Mouse (Mus musculus) neural tube, embryonic 14.5 days (tissue): ENCODE data around the gene Rbm28. TPM values are rescaled to one million over a fixed set of nuclear protein-coding genes. Genes with fewer than 3 reads are reported as not detected.
"Not testable (repeated sequence)": the region's sequence is repeated elsewhere in the genome, so short reads cannot be mapped to it uniquely, and the experiment has no call there.

Experiments
- ATAC-seq: fragments of 200-750 bp; cut with Nextera tagmentation; 2 replicates; pipeline ENCODE4 v1.8.0; 2017; ENCODE audit warnings: low read depth, mild to moderate bottlenecking, moderate TSS enrichment, moderate library complexity
- H3K27ac ChIP-seq: fragments of 300-500 bp; sonication (generic); 2 replicates; pipeline ENCODE4 v1.5.1; 2014; ENCODE audit warnings: low read depth, mild to moderate bottlenecking, control low read depth, low read length, moderate library complexity, mixed read lengths
- H3K27me3 ChIP-seq: fragments of 300-500 bp; sonication (generic); 2 replicates; pipeline ENCODE4 v1.6.1; 2014; ENCODE audit warnings: low read length; ENCODE audit not compliant: control insufficient read depth, insufficient read depth
- H3K36me3 ChIP-seq: fragments of 300-500 bp; sonication (generic); 2 replicates; pipeline ENCODE4 v1.6.1; 2014; ENCODE audit warnings: low read length, mixed read lengths; ENCODE audit not compliant: control insufficient read depth, insufficient read depth
- H3K4me1 ChIP-seq: fragments of 300-500 bp; sonication (generic); 2 replicates; pipeline ENCODE4 v1.6.1; 2014; ENCODE audit warnings: low read length; ENCODE audit not compliant: control insufficient read depth, insufficient read depth
- H3K4me2 ChIP-seq: fragments of 300-500 bp; sonication (generic); 2 replicates; pipeline ENCODE4 v1.6.1; 2014; ENCODE audit warnings: mild to moderate bottlenecking, low read depth, low read length, control low read depth
- H3K4me3 ChIP-seq: fragments of 300-500 bp; sonication (generic); 2 replicates; pipeline ENCODE4 v1.5.1; 2014; ENCODE audit warnings: low read depth, low read length, control low read depth, mixed read lengths
- H3K9ac ChIP-seq: fragments of 300-500 bp; sonication (generic); replicated peaks from 2 replicates; pipeline ENCODE4 v1.6.1; 2014; ENCODE audit warnings: low read depth, mild to moderate bottlenecking, control low read depth, low read length, mixed read lengths
- H3K9me3 ChIP-seq: fragments of 300-500 bp; sonication (generic); 2 replicates; pipeline ENCODE4 v1.6.1; 2016; ENCODE audit warnings: low read length; ENCODE audit not compliant: control insufficient read depth
- WGBS: fragments of 180-500 bp; shearing (Covaris S2); extraction: QIAGEN DNeasy Blood & Tissue Kit; methylation state at CpG from one replicate; pipeline ENCODE4 v1.1.7; 2014; 5-methylcytosine and 5-hydroxymethylcytosine counted together
- polyA plus RNA-seq: library from polyadenylated mRNA; unstranded; fragments of >200 nt; fragmentation: Nextera tagmentation; extraction: Ambion mirVana; gene quantifications from 2 replicates; pipeline ENCODE4 v1.2.1, GENCODE M21; 2014

The Rbm28 gene
- polyA plus RNA-seq, 1 experiment from 2014 or later: 44.5 TPM

DNA sequence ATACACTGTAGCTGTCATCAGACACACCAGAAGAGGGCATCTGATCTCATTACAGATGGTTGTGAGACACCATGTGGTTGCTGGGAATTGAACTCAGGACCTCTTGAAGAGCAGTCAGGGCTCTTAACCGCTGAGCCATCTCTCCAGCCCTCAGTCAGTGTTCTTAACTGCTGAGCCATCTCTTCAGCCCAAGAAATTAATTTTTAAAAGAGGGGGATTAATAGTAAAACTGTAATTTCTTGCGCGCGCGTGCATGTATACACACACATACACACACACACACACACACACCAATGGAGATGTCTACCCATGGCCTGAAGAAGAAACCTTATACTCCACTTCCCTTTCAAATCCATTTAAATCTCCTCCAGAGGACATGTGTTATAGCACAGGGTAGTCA is 3.5 kb downstream of the Rbm28 start:
- not testable (repeated sequence) for H3K27me3 ChIP-seq, ATAC-seq, H3K4me2 ChIP-seq, H3K9ac ChIP-seq, H3K27ac ChIP-seq, H3K4me3 ChIP-seq, H3K9me3 ChIP-seq
- Histone ChIP-seq H3K4me1 (peaks cover 11% of the 10 kb centered on the region; the same call in 1 of the 2 replicates), H3K36me3 (peaks cover 33% of the 10 kb centered on the region)
- 100% methylated on average over 5 of the region's 5 CpGs for WGBS

DNA sequence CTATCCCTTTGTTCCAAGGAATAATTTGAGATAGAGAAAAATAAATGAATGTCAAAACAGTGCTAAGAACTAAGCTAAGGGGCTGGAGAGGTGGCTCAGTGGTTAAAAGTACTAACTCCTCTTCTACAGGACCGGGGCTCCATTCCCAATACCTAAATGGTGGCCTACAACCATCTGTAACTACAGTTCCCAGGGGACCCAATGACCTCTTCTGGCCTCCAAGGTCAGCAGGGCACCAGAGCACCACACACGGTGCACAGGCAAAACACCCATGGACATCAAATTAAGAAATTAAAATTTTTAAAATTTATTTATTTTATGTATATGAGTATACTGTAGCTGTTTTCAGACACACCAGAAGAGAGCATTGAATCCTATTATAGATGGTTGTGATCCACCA is 4.0 kb downstream of the Rbm28 start:
- H3K36me3 ChIP-seq: peaks cover 36% of the 10 kb centered on the region
- H3K9ac ChIP-seq: no peak overlapping the region
- peaks cover 11% of the 10 kb centered on the region; the same call in 1 of the 2 replicates for H3K4me1 ChIP-seq
- H3K4me3 ChIP-seq: no peak overlapping the region
- H3K27ac ChIP-seq: no peak overlapping the region
- H3K9me3 ChIP-seq: no peaks in the 10 kb centered on the region
- H3K27me3 ChIP-seq: peaks cover 3% of the 10 kb centered on the region; the same call in 1 of the 2 replicates
- H3K4me2 ChIP-seq: no peak overlapping the region
- no peak for ATAC-seq
- WGBS: 90% methylated on average over 2 of the region's 2 CpGs

DNA sequence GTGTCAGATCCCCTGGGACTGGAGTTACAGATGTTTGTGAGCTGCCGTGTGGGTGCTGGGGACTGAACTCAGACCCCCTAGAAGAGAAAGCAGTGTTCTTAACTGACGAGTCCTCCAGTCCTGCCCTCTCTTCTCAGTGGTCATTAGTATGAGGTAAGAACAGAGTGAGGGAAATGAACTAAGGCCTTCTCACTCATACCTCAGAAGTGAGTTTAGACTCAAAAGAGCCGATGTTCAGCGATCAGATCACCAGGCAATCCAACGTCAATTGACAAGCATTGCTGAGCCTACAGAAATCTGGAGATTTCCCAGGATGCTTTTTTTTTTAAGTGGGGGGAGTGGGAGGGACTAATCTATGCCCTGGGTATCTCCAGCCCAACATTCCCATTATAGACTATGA is 8.5 kb downstream of the Rbm28 start:
- Histone ChIP-seq H3K27ac (no peak overlapping the region), H3K27me3 (no peaks in the 10 kb centered on the region), H3K4me3 (no peak overlapping the region), H3K9ac (no peak overlapping the region), H3K9me3 (no peaks in the 10 kb centered on the region), H3K4me1 (no peaks in the 10 kb centered on the region), H3K36me3 (peaks cover 65% of the 10 kb centered on the region), H3K4me2 (no peak overlapping the region)
- 97% methylated on average over 5 of the region's 5 CpGs for WGBS
- no peak for ATAC-seq

DNA sequence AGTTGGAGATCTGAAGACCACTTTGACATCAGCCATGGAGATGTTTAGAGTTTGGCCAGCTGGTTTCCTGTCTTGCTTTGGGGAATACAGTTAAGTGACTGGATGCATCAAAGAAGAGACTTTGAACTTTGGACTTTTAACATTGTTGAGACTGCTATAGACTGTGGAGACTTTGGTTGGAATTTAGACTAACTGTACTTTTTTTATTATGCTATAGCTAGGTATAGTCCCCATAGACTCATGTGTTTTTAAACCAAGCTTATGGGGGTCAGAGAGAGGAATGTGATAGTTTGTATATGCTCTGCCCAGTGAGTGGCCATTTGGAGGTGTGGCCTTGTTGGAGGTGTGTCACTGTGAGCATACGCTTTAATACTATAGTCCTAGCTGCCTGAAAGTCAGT is 14.8 kb downstream of the Rbm28 start:
- no peaks in the 10 kb centered on the region for H3K27me3 ChIP-seq
- no peaks in the 10 kb centered on the region for H3K9me3 ChIP-seq
- ATAC-seq: no peak
- H3K27ac ChIP-seq: no peak overlapping the region
- H3K36me3 ChIP-seq: peaks cover 29% of the 10 kb centered on the region
- no peak overlapping the region for H3K4me3 ChIP-seq
- H3K9ac ChIP-seq: no peak overlapping the region
- H3K4me1 ChIP-seq: no peaks in the 10 kb centered on the region
- H3K4me2 ChIP-seq: no peak overlapping the region
- WGBS: 94% methylated on average over 1 of the region's 1 CpGs

DNA sequence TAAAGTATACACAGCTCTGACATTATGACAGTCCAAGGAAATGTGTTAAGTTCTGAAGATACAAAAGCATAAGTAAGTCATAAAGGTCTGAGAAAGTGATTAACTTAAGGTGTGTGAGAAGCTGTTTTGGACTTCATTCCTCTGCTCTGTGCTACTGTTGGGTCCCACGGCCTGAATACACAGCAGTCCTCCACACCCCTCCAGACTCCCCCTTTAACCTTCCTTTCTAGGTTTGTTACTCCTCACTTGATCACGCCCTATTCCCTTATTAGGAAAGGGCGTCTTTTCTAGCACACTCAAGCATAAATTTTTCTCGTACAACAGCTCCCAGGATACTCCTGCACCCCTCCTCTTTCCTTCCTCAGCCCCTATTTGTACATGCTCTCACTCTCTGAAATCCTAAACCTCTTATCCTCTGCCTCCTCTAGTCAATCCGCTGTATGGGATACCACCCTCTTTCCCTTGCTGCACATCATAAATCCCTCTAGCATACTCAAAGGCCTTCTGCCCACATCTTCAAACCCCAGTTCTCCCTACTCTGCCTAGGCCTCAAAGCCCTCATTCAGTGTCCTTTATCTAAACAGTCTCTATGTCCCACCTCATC is 17.3 kb downstream of the Rbm28 start:
- WGBS: 84% methylated on average over 5 of the region's 5 CpGs

DNA sequence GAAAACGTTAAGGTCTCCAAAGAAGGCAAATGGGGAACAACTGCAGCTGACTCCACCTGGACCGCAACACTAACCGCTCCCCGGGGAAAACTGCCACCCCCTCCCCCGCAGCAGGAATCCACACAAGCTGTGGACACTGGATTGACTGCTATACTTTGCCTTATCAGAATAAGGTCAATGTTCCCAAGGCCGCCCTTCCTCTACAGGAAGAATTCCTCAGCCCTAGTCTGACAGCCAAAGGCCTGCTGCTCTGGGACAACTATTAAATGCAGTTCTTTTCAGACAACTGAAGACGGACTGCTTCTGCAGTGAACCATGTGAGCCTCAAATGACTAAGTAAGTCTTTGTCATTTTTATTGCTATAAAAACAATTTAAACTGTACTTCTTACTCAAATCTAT is 18.2 kb downstream of the Rbm28 start:
- H3K4me3 ChIP-seq: no peak overlapping the region
- no peak overlapping the region for H3K4me2 ChIP-seq
- H3K27me3 ChIP-seq: no peaks in the 10 kb centered on the region
- WGBS: 71% methylated on average over 7 of the region's 7 CpGs
- no peaks in the 10 kb centered on the region for H3K9me3 ChIP-seq
- H3K36me3 ChIP-seq: peaks cover 6% of the 10 kb centered on the region; the same call in 1 of the 2 replicates
- H3K4me1 ChIP-seq: no peaks in the 10 kb centered on the region
- no peak for ATAC-seq
- no peak overlapping the region for H3K9ac ChIP-seq
- H3K27ac ChIP-seq: no peak overlapping the region

More for the DNA sequence above, 17.3 kb downstream of the Rbm28 start:
- no peaks in the 10 kb centered on the region for H3K9me3 ChIP-seq
- no peak overlapping the region for H3K9ac ChIP-seq
- no peak overlapping the region for H3K4me2 ChIP-seq
- H3K36me3 ChIP-seq: peaks cover 12% of the 10 kb centered on the region; the same call in 1 of the 2 replicates
- no peaks in the 10 kb centered on the region for H3K27me3 ChIP-seq
- no peaks in the 10 kb centered on the region for H3K4me1 ChIP-seq
- no peak overlapping the region for H3K4me3 ChIP-seq
- no peak overlapping the region for H3K27ac ChIP-seq
- ATAC-seq: no peak

DNA sequence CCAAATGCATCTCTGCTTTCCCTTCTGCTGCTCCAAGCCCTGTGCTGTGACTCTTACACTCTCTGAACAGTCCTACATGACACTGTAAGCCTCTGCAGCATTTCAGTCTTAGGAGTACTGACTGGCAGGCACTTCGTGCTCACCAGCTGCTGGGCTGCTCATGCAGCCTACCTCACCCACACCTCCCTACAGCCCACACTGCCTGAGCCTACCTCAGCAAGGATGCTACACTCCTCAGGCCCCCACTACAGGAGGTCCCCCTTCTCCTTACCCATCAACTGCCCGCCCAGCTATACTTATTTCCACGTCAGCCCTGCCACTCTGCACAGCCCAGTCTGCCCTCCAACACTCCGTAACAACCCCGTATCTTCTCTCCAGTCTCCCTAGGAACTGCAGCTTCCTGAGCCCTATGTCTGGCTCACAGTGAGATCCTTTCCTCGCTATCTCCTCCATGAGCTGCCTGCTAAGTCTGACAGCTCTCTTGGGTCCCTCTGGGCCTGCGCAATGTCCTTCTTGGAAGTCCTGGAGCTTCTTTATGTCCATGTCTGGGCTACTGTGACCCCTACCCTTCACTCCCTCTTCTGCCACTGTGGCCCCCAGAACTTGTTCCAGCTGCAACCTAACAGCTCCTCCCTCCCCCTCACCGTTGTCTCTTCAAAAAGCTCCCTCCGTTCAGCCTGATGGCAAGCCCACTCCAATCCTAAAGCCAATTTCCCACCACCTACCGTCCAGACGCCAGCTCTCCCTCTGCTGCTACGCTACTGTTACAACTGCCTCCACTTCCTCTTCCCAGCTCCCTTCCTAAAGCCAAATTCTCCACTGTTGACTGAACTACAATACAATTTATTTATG is 19.1 kb downstream of the Rbm28 start:
- ATAC-seq: no peak
- H3K4me2 ChIP-seq: no peak overlapping the region
- no peaks in the 10 kb centered on the region for H3K27me3 ChIP-seq
- H3K4me3 ChIP-seq: no peak overlapping the region
- no peaks in the 10 kb centered on the region for H3K4me1 ChIP-seq
- WGBS: 66% methylated on average over 12 of the region's 12 CpGs
- H3K27ac ChIP-seq: no peak overlapping the region
- H3K36me3 ChIP-seq: peaks cover 6% of the 10 kb centered on the region; the same call in 1 of the 2 replicates
- H3K9ac ChIP-seq: no peak overlapping the region
- H3K9me3 ChIP-seq: no peaks in the 10 kb centered on the region

DNA sequence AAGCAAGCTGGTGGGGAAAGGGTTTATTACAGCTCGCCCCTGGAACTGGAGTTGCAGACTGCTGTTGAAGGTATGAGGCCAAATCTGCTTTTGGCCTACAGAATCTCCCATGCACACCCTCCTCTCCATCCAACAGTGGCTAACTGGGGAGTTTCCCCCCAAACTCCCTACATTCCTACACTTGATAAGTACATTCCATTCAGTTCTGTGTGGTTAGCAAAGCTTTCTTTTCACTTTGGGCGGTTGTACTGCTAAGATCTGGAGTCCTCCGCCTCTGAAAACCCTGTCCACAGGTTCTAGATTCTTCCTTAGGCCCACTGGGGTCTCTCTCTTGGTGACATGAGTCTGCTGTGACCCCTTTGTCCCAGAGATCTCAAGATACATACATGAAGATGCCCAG is 19.8 kb downstream of the Rbm28 start:
- WGBS: 87% methylated on average over 3 of the region's 3 CpGs
- ATAC-seq: no peak
- H3K4me1 ChIP-seq: no peaks in the 10 kb centered on the region

DNA sequence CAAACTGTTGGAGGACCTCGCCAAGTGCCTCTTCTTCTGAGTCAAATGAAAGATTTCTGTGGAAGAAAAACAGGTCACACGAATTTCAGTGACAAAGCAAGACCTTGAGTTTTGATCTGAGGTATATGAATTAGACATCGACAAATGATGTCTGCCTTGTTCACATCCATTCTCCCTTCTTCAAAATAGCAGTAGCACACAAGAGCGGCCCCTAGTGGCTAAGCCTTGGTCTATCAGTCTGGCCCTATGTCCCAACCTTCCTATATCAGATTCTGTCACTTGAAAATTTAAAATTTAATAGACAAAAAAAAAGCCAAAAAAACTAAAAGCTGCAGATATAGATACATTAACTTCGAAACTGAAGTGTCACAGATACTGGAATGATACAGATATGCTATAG is 21.2 kb downstream of the Rbm28 start:
- Histone ChIP-seq H3K27ac (no peak overlapping the region), H3K9ac (no peak overlapping the region), H3K27me3 (no peaks in the 10 kb centered on the region), H3K4me1 (no peaks in the 10 kb centered on the region), H3K9me3 (no peaks in the 10 kb centered on the region), H3K4me2 (no peak overlapping the region), H3K36me3 (peaks cover 8% of the 10 kb centered on the region; the same call in 1 of the 2 replicates), H3K4me3 (no peak overlapping the region)
- peak; percentile 79; the same call in 1 of the 2 replicates for ATAC-seq
- WGBS: 42% methylated on average over 5 of the region's 5 CpGs

More for the DNA sequence above, 19.8 kb downstream of the Rbm28 start:
- Histone ChIP-seq H3K4me2 (no peak overlapping the region), H3K27me3 (no peaks in the 10 kb centered on the region), H3K27ac (no peak overlapping the region), H3K36me3 (peaks cover 6% of the 10 kb centered on the region; the same call in 1 of the 2 replicates), H3K9ac (no peak overlapping the region), H3K9me3 (no peaks in the 10 kb centered on the region), H3K4me3 (no peak overlapping the region)
